Mouse (Mus musculus): ENCODE data around the gene Gm15737. TPM values are rescaled to one million over a fixed set of nuclear protein-coding genes. Genes with fewer than 3 reads are reported as not detected.

The Gm15737 gene
- polyA plus RNA-seq (2015; fragmentation: Nextera tagmentation; extraction: Ambion mirVana): 0.06 TPM in 1 of 2 replicates, not detected in the other

DNA sequence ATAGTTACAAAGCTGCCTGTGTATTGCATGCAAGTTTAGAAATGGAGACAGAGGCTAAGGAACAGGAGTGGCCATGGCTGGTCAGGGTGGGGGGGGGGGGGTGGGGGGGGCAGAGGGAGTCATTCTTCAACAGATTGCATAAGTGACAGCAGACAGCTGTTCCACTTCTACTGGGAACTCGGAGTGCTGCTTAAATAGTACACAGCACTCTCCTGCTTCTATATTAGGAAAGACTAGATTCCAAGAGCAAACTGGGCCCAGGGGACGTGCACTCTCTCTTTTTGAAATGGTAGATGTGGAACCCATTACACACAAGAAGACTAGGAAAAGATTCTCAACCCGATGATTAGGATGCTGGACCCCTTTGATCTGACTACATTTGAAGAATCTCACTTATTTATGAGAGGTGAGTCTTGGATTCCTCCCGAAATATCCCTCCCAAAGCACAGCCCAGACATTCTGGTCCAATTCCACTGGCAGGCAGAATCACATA lies at the start of gene Gm15737:
Gene Gm15737, plus strand, starts transcription at position 269 of the 493 bp plus-strand sequence.
- peak; percentile 81 for ATAC-seq
- Histone ChIP-seq H3K4me2 (ENCODE audit: low read depth, low read length) (no peak within 1 kb of the TSS), H3K27me3 (replicated peaks; ENCODE audit: control insufficient read depth, insufficient read depth, low read length) (no peaks in the 10 kb centered on the region), H3K9ac (ENCODE audit: low read depth, low read length) (peak within 1 kb of the TSS; percentile 30; the same call in 1 of the 2 replicates), H3K36me3 (ENCODE audit: control insufficient read depth, insufficient read depth, low read length) (no peaks in the 10 kb centered on the region), H3K4me1 (ENCODE audit: control insufficient read depth, insufficient read depth, low read length) (peaks cover 12% of the 10 kb centered on the region), H3K4me3 (ENCODE audit: low read length) (no peak within 1 kb of the TSS), H3K27ac (ENCODE audit: low read length) (peak within 1 kb of the TSS; percentile 92), H3K9me3 (ENCODE audit: control insufficient read depth, low read length) (no peaks in the 10 kb centered on the region)
- WGBS: 35% methylated on average over 4 of the region's 4 CpGs

DNA sequence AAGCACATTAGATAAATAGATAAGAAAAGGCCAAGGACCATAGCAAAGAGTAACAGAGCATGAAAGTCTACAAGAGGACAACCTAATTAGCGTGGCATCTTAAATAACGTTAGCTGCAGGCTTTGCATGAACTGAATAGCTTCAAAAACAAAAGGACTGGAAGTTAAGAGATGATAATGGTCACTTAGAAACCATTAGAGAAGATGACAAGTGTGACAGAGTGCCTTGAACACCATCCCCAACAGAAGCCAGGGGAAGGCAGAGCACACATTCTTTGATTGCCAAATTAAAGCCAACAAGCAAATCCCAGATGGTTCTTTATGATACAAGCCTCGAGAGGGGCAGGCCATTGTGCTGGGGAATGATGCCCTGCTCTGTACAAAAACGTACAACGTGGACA lies 47.6 kb upstream of the Gm15737 start:
- no peak overlapping the region for H3K4me2 ChIP-seq (ENCODE audit: low read depth, low read length)
- H3K9me3 ChIP-seq (ENCODE audit: control insufficient read depth, low read length): no peaks in the 10 kb centered on the region
- WGBS: 71% methylated on average over 5 of the region's 5 CpGs
- no peak overlapping the region for H3K9ac ChIP-seq (ENCODE audit: low read depth, low read length)
- H3K27ac ChIP-seq (ENCODE audit: low read length): no peak overlapping the region
- H3K27me3 ChIP-seq (replicated peaks; ENCODE audit: control insufficient read depth, insufficient read depth, low read length): no peaks in the 10 kb centered on the region
- no peak for ATAC-seq
- no peak overlapping the region for H3K4me3 ChIP-seq (ENCODE audit: low read length)
- H3K36me3 ChIP-seq (ENCODE audit: control insufficient read depth, insufficient read depth, low read length): no peaks in the 10 kb centered on the region
- H3K4me1 ChIP-seq (ENCODE audit: control insufficient read depth, insufficient read depth, low read length): no peaks in the 10 kb centered on the region

DNA sequence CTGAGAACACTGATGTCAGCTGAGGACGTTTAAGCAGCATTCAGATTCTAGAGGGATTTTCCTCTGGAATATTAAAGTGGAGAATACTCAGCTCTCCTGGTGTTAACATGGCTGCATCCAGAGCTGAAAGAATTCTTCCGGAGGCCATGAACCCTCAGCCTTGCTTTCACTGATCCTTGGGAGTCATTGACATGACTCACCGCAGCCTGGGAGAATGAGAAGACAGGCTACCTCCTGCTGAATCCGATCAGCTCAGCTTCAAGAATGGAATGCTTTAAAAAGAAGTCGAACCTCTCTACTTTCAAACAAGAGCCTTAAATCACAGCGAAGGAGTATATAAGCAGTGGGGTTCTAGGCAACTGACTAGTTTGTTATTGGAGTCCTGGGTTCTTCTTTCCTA lies 47.2 kb upstream of the Gm15737 start:
- no peaks in the 10 kb centered on the region for H3K4me1 ChIP-seq (ENCODE audit: control insufficient read depth, insufficient read depth, low read length)
- ATAC-seq: no peak
- no peaks in the 10 kb centered on the region for H3K36me3 ChIP-seq (ENCODE audit: control insufficient read depth, insufficient read depth, low read length)
- 63% methylated on average over 6 of the region's 6 CpGs for WGBS
- no peak overlapping the region for H3K27ac ChIP-seq (ENCODE audit: low read length)
- no peaks in the 10 kb centered on the region for H3K27me3 ChIP-seq (replicated peaks; ENCODE audit: control insufficient read depth, insufficient read depth, low read length)
- no peak overlapping the region for H3K4me3 ChIP-seq (ENCODE audit: low read length)
- no peak overlapping the region for H3K9ac ChIP-seq (ENCODE audit: low read depth, low read length)
- no peak overlapping the region for H3K4me2 ChIP-seq (ENCODE audit: low read depth, low read length)
- no peaks in the 10 kb centered on the region for H3K9me3 ChIP-seq (ENCODE audit: control insufficient read depth, low read length)

DNA sequence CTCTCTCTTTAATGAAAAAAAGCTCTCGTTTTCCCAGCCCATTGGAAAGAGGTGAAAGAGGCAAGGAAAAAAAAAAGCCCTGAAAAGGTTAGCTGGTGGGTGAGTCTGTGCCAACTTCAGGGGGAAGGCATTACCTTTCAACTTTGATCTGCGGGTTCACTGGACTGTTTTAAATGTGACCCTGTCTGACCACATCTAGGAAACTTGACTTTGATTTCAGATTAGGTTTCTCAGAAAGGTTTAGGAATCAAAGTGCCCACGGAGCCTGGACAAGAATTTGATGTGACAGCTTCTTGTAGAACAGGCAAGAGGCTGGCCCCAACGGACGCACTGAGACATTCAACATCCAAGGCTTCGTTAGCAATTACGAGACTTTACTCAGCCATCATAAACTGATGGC lies 45.2 kb upstream of the Gm15737 start:
- Histone ChIP-seq H3K4me1 (ENCODE audit: control insufficient read depth, insufficient read depth, low read length) (no peaks in the 10 kb centered on the region), H3K4me2 (ENCODE audit: low read depth, low read length) (no peak overlapping the region), H3K27ac (ENCODE audit: low read length) (no peak overlapping the region), H3K9ac (ENCODE audit: low read depth, low read length) (no peak overlapping the region), H3K27me3 (replicated peaks; ENCODE audit: control insufficient read depth, insufficient read depth, low read length) (no peaks in the 10 kb centered on the region), H3K4me3 (ENCODE audit: low read length) (no peak overlapping the region), H3K36me3 (ENCODE audit: control insufficient read depth, insufficient read depth, low read length) (no peaks in the 10 kb centered on the region), H3K9me3 (ENCODE audit: control insufficient read depth, low read length) (no peaks in the 10 kb centered on the region)
- 79% methylated on average over 7 of the region's 7 CpGs for WGBS
- ATAC-seq: no peak

DNA sequence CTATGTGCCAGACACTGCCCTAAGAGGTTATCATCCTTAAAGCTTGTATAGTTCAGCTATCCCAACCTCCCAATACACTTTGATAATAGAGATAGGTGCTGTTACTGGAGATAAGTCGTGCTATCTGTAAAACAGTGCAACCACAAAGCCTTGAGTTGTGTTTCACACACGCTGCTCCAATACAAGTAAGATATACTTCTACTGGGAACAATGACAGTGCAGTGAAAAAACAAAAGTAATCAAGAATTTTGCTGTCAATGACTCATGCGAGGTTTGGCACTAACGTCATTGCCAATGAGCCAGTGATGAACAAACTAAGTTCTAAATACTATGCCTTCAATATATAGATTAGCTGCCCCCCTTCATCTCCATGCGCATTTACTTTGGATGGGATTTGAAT lies 42.6 kb upstream of the Gm15737 start:
- H3K27ac ChIP-seq (ENCODE audit: low read length): no peak overlapping the region
- H3K4me1 ChIP-seq (ENCODE audit: control insufficient read depth, insufficient read depth, low read length): no peaks in the 10 kb centered on the region
- 84% methylated on average over 5 of the region's 5 CpGs for WGBS
- H3K4me2 ChIP-seq (ENCODE audit: low read depth, low read length): no peak overlapping the region
- H3K4me3 ChIP-seq (ENCODE audit: low read length): no peak overlapping the region
- no peak overlapping the region for H3K9ac ChIP-seq (ENCODE audit: low read depth, low read length)
- no peaks in the 10 kb centered on the region for H3K36me3 ChIP-seq (ENCODE audit: control insufficient read depth, insufficient read depth, low read length)
- no peak for ATAC-seq
- H3K9me3 ChIP-seq (ENCODE audit: control insufficient read depth, low read length): no peaks in the 10 kb centered on the region
- H3K27me3 ChIP-seq (replicated peaks; ENCODE audit: control insufficient read depth, insufficient read depth, low read length): no peaks in the 10 kb centered on the region

DNA sequence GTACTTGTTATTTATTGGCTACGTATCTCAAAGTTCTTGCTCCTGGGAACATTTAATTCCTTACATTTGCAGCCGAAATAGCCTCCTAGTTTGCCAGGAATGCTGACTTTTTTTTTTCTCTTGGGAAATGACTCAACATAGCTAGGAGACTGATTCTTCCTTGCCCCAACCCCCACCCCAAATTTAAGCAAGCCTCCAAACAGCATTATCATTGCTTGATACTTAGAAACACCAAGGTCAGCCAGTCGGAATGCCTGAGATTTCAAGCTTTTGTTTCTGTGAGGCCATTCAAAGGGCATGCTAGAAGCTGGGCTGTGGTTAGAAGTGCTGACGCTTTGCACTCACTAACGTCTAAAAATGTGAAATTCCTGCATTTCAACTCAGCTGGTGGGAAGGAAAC lies 41.8 kb upstream of the Gm15737 start:
- Histone ChIP-seq H3K4me2 (ENCODE audit: low read depth, low read length) (no peak overlapping the region), H3K4me1 (ENCODE audit: control insufficient read depth, insufficient read depth, low read length) (no peaks in the 10 kb centered on the region), H3K9me3 (ENCODE audit: control insufficient read depth, low read length) (no peaks in the 10 kb centered on the region), H3K4me3 (ENCODE audit: low read length) (no peak overlapping the region), H3K9ac (ENCODE audit: low read depth, low read length) (no peak overlapping the region), H3K27me3 (replicated peaks; ENCODE audit: control insufficient read depth, insufficient read depth, low read length) (no peaks in the 10 kb centered on the region), H3K27ac (ENCODE audit: low read length) (no peak overlapping the region), H3K36me3 (ENCODE audit: control insufficient read depth, insufficient read depth, low read length) (no peaks in the 10 kb centered on the region)
- 53% methylated on average over 5 of the region's 5 CpGs for WGBS
- no peak for ATAC-seq

DNA sequence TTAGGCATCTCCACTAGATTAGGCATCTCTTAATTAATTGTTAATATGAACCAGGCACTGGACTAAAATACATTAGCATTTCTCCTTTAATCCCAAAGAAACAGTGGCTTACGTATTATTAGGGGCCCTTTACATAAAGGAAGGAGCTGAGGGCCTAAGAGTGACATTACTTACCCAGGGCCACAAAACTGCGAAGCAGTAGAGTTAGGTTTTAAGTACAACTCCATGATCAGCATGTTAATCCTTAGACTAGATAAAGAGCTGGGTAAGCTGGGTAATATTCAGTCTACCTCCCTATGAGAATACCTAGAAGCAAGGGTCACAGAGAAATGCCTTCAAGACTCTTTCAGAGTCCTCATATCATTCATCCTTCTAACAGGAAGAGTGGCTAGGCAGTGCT lies 40.0 kb upstream of the Gm15737 start:
- H3K4me3 ChIP-seq (ENCODE audit: low read length): no peak overlapping the region
- 91% methylated on average over 2 of the region's 2 CpGs for WGBS
- H3K9me3 ChIP-seq (ENCODE audit: control insufficient read depth, low read length): no peaks in the 10 kb centered on the region
- no peaks in the 10 kb centered on the region for H3K36me3 ChIP-seq (ENCODE audit: control insufficient read depth, insufficient read depth, low read length)
- H3K27ac ChIP-seq (ENCODE audit: low read length): no peak overlapping the region
- no peak overlapping the region for H3K9ac ChIP-seq (ENCODE audit: low read depth, low read length)
- H3K4me1 ChIP-seq (ENCODE audit: control insufficient read depth, insufficient read depth, low read length): no peaks in the 10 kb centered on the region
- no peak overlapping the region for H3K4me2 ChIP-seq (ENCODE audit: low read depth, low read length)
- no peaks in the 10 kb centered on the region for H3K27me3 ChIP-seq (replicated peaks; ENCODE audit: control insufficient read depth, insufficient read depth, low read length)
- ATAC-seq: no peak

DNA sequence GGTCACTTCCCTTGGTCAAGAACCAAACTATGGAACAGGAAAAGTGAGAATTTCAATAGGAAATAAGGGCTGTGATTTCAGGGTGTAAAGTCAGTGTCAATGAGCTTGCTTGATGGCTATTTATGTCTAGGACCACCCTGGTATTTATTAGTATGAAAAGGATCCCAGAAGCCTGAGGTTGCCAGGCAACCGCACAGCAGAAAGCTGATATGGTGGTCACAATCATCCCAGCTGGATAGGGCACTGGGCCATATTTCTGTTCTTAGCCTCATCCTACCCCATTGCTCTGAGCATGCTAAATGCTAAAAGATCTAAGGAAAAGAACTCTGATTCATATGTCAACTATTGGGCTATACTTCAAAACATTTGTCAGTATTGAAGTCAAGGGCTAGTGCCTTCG lies 38.1 kb upstream of the Gm15737 start:
- Histone ChIP-seq H3K27me3 (replicated peaks; ENCODE audit: control insufficient read depth, insufficient read depth, low read length) (no peaks in the 10 kb centered on the region), H3K4me2 (ENCODE audit: low read depth, low read length) (no peak overlapping the region), H3K36me3 (ENCODE audit: control insufficient read depth, insufficient read depth, low read length) (no peaks in the 10 kb centered on the region), H3K9ac (ENCODE audit: low read depth, low read length) (no peak overlapping the region), H3K9me3 (ENCODE audit: control insufficient read depth, low read length) (no peaks in the 10 kb centered on the region), H3K27ac (ENCODE audit: low read length) (no peak overlapping the region), H3K4me1 (ENCODE audit: control insufficient read depth, insufficient read depth, low read length) (no peaks in the 10 kb centered on the region), H3K4me3 (ENCODE audit: low read length) (no peak overlapping the region)
- ATAC-seq: no peak
- 88% methylated on average over 2 of the region's 2 CpGs for WGBS

DNA sequence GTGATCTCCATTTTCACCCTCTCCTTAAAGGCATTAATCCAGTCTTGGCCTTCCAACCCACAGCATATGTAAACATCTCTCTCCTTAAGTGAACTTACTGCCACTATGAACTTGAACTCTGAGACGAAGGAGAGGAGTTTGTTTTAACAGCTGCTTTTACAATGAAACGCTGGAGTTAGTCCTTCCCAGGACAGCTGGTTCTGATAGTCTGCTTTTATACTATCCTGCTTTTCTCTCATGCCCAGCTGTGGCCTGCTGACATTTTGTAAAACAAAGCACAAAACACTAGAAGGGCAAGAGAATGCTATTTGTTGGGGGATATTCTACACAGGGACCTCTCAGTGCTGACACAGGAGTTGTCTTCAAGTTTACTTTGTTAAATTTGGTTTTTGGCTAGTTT lies 27.2 kb upstream of the Gm15737 start:
- Histone ChIP-seq H3K36me3 (ENCODE audit: control insufficient read depth, insufficient read depth, low read length) (no peaks in the 10 kb centered on the region), H3K4me2 (ENCODE audit: low read depth, low read length) (no peak overlapping the region), H3K27ac (ENCODE audit: low read length) (no peak overlapping the region), H3K4me1 (ENCODE audit: control insufficient read depth, insufficient read depth, low read length) (no peaks in the 10 kb centered on the region), H3K27me3 (replicated peaks; ENCODE audit: control insufficient read depth, insufficient read depth, low read length) (no peaks in the 10 kb centered on the region), H3K9me3 (ENCODE audit: control insufficient read depth, low read length) (no peaks in the 10 kb centered on the region), H3K9ac (ENCODE audit: low read depth, low read length) (no peak overlapping the region), H3K4me3 (ENCODE audit: low read length) (no peak overlapping the region)
- no peak for ATAC-seq
- WGBS: 33% methylated on average over 2 of the region's 2 CpGs

DNA sequence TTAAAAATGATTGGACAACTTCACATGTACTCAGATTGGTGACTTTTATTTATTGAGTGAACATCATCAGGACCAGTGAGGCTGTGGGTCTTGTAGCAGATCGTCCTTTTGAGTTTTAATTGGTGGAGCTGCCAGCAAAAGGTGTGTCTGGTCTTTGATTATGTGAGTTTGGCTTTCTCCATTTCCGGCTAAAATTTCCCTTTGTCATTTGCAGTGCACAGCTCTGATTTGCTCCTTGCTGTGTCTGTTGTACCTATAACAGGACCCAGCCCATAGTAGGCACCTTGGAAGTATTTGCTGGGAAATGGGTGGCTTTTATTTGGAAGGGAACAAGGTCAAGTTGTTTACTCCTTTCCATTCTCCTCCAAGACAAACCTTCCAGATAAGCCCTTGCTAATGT lies 25.7 kb upstream of the Gm15737 start:
- H3K4me3 ChIP-seq (ENCODE audit: low read length): no peak overlapping the region
- no peaks in the 10 kb centered on the region for H3K27me3 ChIP-seq (replicated peaks; ENCODE audit: control insufficient read depth, insufficient read depth, low read length)
- no peak for ATAC-seq
- no peak overlapping the region for H3K27ac ChIP-seq (ENCODE audit: low read length)
- no peaks in the 10 kb centered on the region for H3K36me3 ChIP-seq (ENCODE audit: control insufficient read depth, insufficient read depth, low read length)
- WGBS: 80% methylated on average over 2 of the region's 2 CpGs
- no peaks in the 10 kb centered on the region for H3K4me1 ChIP-seq (ENCODE audit: control insufficient read depth, insufficient read depth, low read length)
- no peaks in the 10 kb centered on the region for H3K9me3 ChIP-seq (ENCODE audit: control insufficient read depth, low read length)
- H3K9ac ChIP-seq (ENCODE audit: low read depth, low read length): no peak overlapping the region
- no peak overlapping the region for H3K4me2 ChIP-seq (ENCODE audit: low read depth, low read length)
